Mouse (Mus musculus) liver, adult (tissue): Measurements from ENCODE around the gene Trrap.
"Not testable (repeated sequence)": the region's sequence is repeated elsewhere in the genome, so short reads cannot be mapped to it uniquely, and the experiment has no call there.

Experiments used
- GATA4 ChIP-seq: IDR thresholded peaks from 2 replicates; pipeline ENCODE4 v1.6.1; 2014; ENCODE audit warnings: mild to moderate bottlenecking, low read length; ENCODE audit not compliant: insufficient replicate concordance

Trrap gene

DNA sequence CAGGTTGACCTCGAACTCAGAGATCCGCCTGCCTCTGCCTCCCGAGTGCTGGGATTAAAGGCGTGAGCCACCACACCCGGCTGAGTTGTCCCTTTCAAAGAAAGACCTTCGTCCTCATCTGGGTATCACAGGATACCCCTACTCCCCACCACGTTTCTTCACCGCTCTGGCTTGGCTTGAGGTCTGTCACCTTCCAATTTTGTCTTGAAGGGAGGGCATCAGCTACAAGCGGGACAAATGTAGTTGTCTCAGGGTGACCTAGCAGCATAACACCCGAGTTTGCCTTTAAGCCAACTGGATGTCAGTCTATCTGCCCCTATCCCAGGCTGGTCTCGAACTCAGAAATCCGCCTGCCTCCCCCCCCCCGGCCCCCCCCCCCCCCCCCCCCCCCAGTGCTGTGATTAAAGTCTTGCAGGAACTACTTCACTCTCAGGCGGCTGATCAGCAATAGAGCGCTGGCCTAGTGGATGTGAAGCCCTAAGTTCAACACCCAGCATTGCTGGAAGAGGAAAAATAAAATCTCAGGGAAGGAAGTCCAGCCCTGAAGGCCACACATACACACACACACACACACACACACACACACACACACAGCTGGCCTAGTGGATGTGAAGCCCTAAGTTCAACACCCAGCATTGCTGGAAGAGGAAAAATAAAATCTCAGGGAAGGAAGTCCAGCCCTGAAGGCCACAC is at the start of gene Trrap:
Gene Trrap, plus strand, starts transcription at position 627 of the 693 bp plus-strand sequence.
- not testable (repeated sequence) for TF ChIP-seq GATA4

- no peak for TF ChIP-seq GATA4
Measured at GRCm38 (mm10) chr5:144719781-144720180, 47.8 kb upstream of the Trrap start.

GRCm38 (mm10) chr5:144720281-144720680 is 47.3 kb upstream of the Trrap start:
- no peak for TF ChIP-seq GATA4

- no peak for TF ChIP-seq GATA4
Measured at GRCm38 (mm10) chr5:144724926-144725325, 42.6 kb upstream of the Trrap start.

- TF ChIP-seq GATA4, result no peak
Measured at GRCm38 (mm10) chr5:144725554-144725953, 42.0 kb upstream of the Trrap start.

DNA sequence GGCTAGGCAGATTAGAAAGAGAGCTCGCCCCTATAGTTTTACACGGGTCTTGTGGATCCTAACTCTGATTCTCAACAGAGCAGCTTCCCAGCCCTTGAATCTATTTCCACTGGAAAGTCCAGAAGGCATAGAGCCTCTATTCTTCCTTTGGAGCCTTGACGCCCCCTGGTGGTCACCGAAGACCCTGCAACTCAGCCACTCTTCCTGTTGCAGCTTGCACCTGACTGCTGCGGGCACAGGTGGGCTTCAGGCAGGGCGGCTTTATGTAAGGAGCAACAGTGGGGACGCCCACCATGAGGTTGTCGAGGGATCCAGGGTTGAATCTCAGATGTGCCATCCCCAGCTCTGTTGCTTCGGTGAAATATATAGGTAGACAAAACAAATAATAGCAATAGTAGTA is 40.4 kb upstream of the Trrap start:
- TF ChIP-seq GATA4, result no peak

- TF ChIP-seq GATA4, result no peak
Measured at GRCm38 (mm10) chr5:144728237-144728636, 39.3 kb upstream of the Trrap start.

DNA sequence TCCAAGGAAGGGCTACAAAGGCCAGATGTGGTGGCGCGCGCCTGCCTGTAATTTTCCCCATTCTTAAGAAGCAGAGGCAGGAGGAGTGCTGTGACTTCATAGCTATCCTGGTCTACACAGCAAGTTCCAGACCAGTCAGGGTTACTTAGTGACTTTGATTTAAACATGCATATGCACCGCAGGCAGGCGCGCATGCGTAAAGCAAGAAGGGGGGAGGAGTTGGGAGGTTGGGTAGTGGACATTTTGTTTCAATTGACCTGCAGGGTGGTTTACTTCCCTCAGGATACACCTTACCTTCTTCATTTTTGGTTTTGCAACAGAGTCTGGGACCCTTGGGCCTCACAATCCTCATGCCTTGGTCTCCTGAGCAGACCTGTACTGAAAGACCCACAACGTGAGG is 38.3 kb upstream of the Trrap start:
- TF ChIP-seq GATA4, result no peak

- TF ChIP-seq GATA4, result no peak
Measured at GRCm38 (mm10) chr5:144733953-144734352, 33.6 kb upstream of the Trrap start.

- no peak for TF ChIP-seq GATA4
Measured at GRCm38 (mm10) chr5:144734949-144735348, 32.6 kb upstream of the Trrap start.

DNA sequence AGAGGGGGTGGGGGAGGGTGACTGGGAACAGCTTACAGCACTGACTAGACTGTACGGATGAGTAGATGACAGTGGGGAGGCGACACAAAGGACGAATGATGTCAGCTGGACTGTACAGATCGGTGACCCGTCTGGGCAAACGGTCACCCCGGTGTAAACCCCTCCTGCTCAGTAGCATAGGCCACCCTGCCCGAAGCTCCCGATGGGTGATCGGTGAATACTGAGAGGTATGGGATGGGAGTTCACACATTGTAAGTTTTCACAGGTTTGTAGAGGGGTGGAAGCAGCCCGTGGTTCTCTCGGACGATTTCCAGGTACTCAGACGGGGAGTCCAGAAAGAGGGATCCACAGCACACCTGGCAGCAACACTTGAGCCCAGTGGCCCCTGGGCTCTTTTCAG is 30.4 kb upstream of the Trrap start:
- TF ChIP-seq GATA4, result no peak

GRCm38 (mm10) chr5:144752432-144752831 is 15.1 kb upstream of the Trrap start:
- TF ChIP-seq GATA4, result no peak

DNA sequence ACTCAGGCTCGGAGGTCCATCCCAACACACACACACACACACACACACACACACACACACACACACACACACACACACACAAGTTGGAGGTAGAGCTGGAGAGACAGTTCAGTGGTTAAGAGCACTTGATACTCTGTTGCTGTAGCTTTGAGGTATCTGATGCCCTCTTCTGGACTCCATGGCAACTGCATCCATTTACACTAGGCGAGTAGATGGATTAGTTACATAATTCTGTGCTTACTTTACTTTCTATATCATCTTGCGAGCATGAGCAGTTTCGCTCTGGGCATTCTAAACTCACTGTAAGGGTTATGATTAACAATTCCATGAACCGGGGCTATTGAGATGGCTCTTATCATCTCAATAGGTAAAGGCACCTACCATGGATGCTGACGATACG is 14.5 kb upstream of the Trrap start:
- TF ChIP-seq GATA4, result no peak

DNA sequence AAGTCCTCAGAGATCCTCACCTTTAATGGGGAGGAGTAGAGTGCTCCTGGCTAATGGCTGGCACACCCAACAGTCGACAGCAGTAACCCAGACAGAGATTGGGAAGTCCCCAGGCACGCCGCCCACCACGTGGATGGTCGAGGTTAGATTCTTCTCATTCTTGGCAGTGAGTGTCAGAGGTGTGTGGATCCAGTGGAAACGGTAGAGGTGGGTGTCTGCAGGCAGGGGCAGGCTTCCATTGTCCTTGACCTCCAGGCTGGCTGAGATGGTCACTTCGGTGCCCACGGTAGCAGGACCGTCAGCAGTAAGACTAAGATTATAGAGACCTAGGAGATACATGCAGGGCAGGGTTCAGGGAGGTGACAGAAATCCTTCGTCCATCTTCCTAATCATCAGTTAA is 12.3 kb upstream of the Trrap start:
- TF ChIP-seq GATA4, result no peak

GRCm38 (mm10) chr5:144757402-144757801 is 10.1 kb upstream of the Trrap start:
- TF ChIP-seq GATA4, result no peak

- TF ChIP-seq GATA4, result no peak
Measured at GRCm38 (mm10) chr5:144758422-144758821, 9.1 kb upstream of the Trrap start.
